Mouse (Mus musculus) stomach, embryonic 16.5 days (tissue): Measurements from ENCODE around the gene Drg2. TPM values are rescaled to one million over a fixed set of nuclear protein-coding genes. Genes with fewer than 3 reads are reported as not detected.

ENCODE experiments used
- ATAC-seq: fragments of 200-750 bp; cut with Nextera tagmentation; 2 replicates; pipeline ENCODE4 v1.8.0; 2017; ENCODE audit warnings: moderate number of reproducible peaks, moderate TSS enrichment; ENCODE audit not compliant: insufficient read depth, low FRiP score
- H3K27ac ChIP-seq: fragments of 300-500 bp; sonication (generic); 2 replicates; pipeline ENCODE4 v1.5.1; 2014; ENCODE audit warnings: low read length
- H3K27me3 ChIP-seq: fragments of 300-500 bp; sonication (generic); 2 replicates; pipeline ENCODE4 v1.6.1; 2014; ENCODE audit warnings: low read length, control low read depth, mixed read lengths; ENCODE audit not compliant: control insufficient read depth, insufficient read depth
- H3K36me3 ChIP-seq: fragments of 300-500 bp; sonication (generic); 2 replicates; pipeline ENCODE4 v1.6.1; 2014; ENCODE audit warnings: low read length; ENCODE audit not compliant: control insufficient read depth, insufficient read depth
- H3K4me1 ChIP-seq: fragments of 300-500 bp; sonication (generic); 2 replicates; pipeline ENCODE4 v1.6.1; 2014; ENCODE audit warnings: low read length, control low read depth, mixed read lengths; ENCODE audit not compliant: control insufficient read depth, insufficient read depth
- H3K4me2 ChIP-seq: fragments of 300-500 bp; sonication (generic); 2 replicates; pipeline ENCODE4 v1.6.1; 2014; ENCODE audit warnings: low read depth, low read length, mixed read lengths
- H3K4me3 ChIP-seq: fragments of 300-500 bp; sonication (generic); replicated peaks from 2 replicates; pipeline ENCODE4 v1.5.1; 2014; ENCODE audit warnings: mild to moderate bottlenecking, low read length
- H3K9ac ChIP-seq: fragments of 300-500 bp; sonication (generic); 2 replicates; pipeline ENCODE4 v1.6.1; 2014; ENCODE audit warnings: low read length
- H3K9me3 ChIP-seq: fragments of 300-500 bp; sonication (generic); replicated peaks from 2 replicates; pipeline ENCODE4 v1.6.1; 2016; ENCODE audit warnings: low read length, control low read depth; ENCODE audit not compliant: control insufficient read depth
- WGBS: fragments of 180-500 bp; shearing (Covaris S2); extraction: QIAGEN DNeasy Blood & Tissue Kit; methylation state at CpG from one replicate; pipeline ENCODE4 v1.1.7; 2014; 5-methylcytosine and 5-hydroxymethylcytosine counted together
- polyA plus RNA-seq: library from polyadenylated mRNA; unstranded; fragments of >200 nt; fragmentation: Nextera tagmentation; extraction: Ambion mirVana; gene quantifications from 2 replicates; pipeline ENCODE4 v1.2.1, GENCODE M21; 2015

The Drg2 gene
- polyA plus RNA-seq, 1 experiment from 2014 or later, result 84.7 TPM

- Histone ChIP-seq H3K27me3 (no peaks in the 10 kb centered on the region), H3K9me3 (no peaks in the 10 kb centered on the region), H3K36me3 (no peaks in the 10 kb centered on the region), H3K9ac (no peak overlapping the region), H3K4me2 (no peak overlapping the region), H3K27ac (no peak overlapping the region), H3K4me1 (no peaks in the 10 kb centered on the region), H3K4me3 (no peak overlapping the region)
- 74% methylated on average over 4 of the region's 4 CpGs for WGBS
- no peak for ATAC-seq
Observed at GRCm38 (mm10) chr11:60518305-60518704, 63.9 kb downstream of the Drg2 start.

Other genes with a start within 250 kb of the Drg2 start
- gene Srebf1, start 232.0 kb upstream of the Drg2 start, polyA plus RNA-seq, result 63.4 and 69.8 TPM in 2 replicates
- gene Tom1l2, start 101.7 kb upstream of the Drg2 start, polyA plus RNA-seq, result 29.9 and 35.8 TPM in 2 replicates
- 1.4 TPM in 2 replicates for gene Drc3, start 101.3 kb upstream of the Drg2 start, polyA plus RNA-seq
- 20.0 and 21.2 TPM in 2 replicates for gene Gid4, start 37.4 kb upstream of the Drg2 start, polyA plus RNA-seq
- 51.2 and 52.6 TPM in 2 replicates for gene Atpaf2, start 36.1 kb upstream of the Drg2 start, polyA plus RNA-seq
- gene Myo15, start 14.7 kb downstream of the Drg2 start, polyA plus RNA-seq, result 0.10 and 0.19 TPM in 2 replicates
- gene Alkbh5, start 81.8 kb downstream of the Drg2 start, polyA plus RNA-seq, result 26.3 and 26.7 TPM in 2 replicates
- 43.2 and 46.7 TPM in 2 replicates for gene Llgl1, start 245.1 kb downstream of the Drg2 start, polyA plus RNA-seq